Mouse (Mus musculus) liver, embryonic 16.5 days (tissue): Measurements from ENCODE around the gene Tmem79. TPM values are rescaled to one million over a fixed set of nuclear protein-coding genes. Genes with fewer than 3 reads are reported as not detected.
"Not testable (repeated sequence)": the region's sequence is repeated elsewhere in the genome, so short reads cannot be mapped to it uniquely, and the experiment has no call there.

Experiments used
- ATAC-seq: fragments of 200-750 bp; cut with Nextera tagmentation; 2 replicates; pipeline ENCODE4 v1.8.0; 2017; ENCODE audit warnings: low read depth, mild to moderate bottlenecking, moderate number of reproducible peaks, moderate library complexity
- H3K27ac ChIP-seq: fragments of 300-500 bp; sonication (generic); 2 replicates; pipeline ENCODE4 v1.5.1; 2014; ENCODE audit warnings: mild to moderate bottlenecking, low read length
- H3K27me3 ChIP-seq: fragments of 300-500 bp; sonication (generic); 2 replicates; pipeline ENCODE4 v1.6.1; 2014; ENCODE audit warnings: low read depth, low read length, mixed read lengths; ENCODE audit not compliant: control insufficient read depth, insufficient read depth
- H3K36me3 ChIP-seq: fragments of 300-500 bp; sonication (generic); 2 replicates; pipeline ENCODE4 v1.6.1; 2014; ENCODE audit warnings: mild to moderate bottlenecking; ENCODE audit not compliant: control insufficient read depth, insufficient read depth
- H3K4me1 ChIP-seq: fragments of 300-500 bp; sonication (generic); 2 replicates; pipeline ENCODE4 v1.6.1; 2014; ENCODE audit warnings: low read depth, low read length, mixed read lengths; ENCODE audit not compliant: control insufficient read depth
- H3K4me2 ChIP-seq: fragments of 300-500 bp; sonication (generic); 2 replicates; pipeline ENCODE4 v1.6.1; 2014; ENCODE audit warnings: low read depth, low read length, mixed read lengths
- H3K4me3 ChIP-seq: fragments of 300-500 bp; sonication (generic); 2 replicates; pipeline ENCODE4 v1.5.1; 2014; ENCODE audit warnings: low read depth, mild to moderate bottlenecking, low read length
- H3K9ac ChIP-seq: fragments of 300-500 bp; sonication (generic); 2 replicates; pipeline ENCODE4 v1.6.1; 2014; ENCODE audit warnings: low read depth, low read length
- H3K9me3 ChIP-seq: fragments of 300-500 bp; sonication (generic); replicated peaks from 2 replicates; pipeline ENCODE4 v1.6.1; 2016; ENCODE audit warnings: low read length; ENCODE audit not compliant: control insufficient read depth
- WGBS: fragments of 180-500 bp; shearing (Covaris S2); extraction: QIAGEN DNeasy Blood & Tissue Kit; methylation state at CpG from one replicate; pipeline ENCODE4 v1.1.7; 2014; ENCODE audit not compliant: insufficient replicate concordance; 5-methylcytosine and 5-hydroxymethylcytosine counted together
- polyA plus RNA-seq: library from polyadenylated mRNA; unstranded; fragments of >200 nt; fragmentation: Nextera tagmentation; extraction: Ambion mirVana; gene quantifications from 2 replicates; pipeline ENCODE4 v1.2.1, GENCODE M21; 2015

Gene Tmem79
- 1.0 and 1.4 TPM in 2 replicates for polyA plus RNA-seq

- peaks cover 45% of the 10 kb centered on the region for H3K4me1 ChIP-seq
These were observed at the start of gene Tmem79, which contains the start of gene Smg5 for GRCm38 (mm10) chr3:88336058-88337013. Gene Tmem79, minus strand, starts transcription at chr3:88336148. Gene Smg5, plus strand, starts transcription at chr3:88336260.

GRCm38 (mm10) chr3:88384364-88384763, 48.4 kb upstream of the Tmem79 start, which contains the start of gene Bglap:
Gene Bglap, minus strand, starts transcription at chr3:88384464.
- Histone ChIP-seq H3K9ac (no peak within 1 kb of the TSS), H3K27me3 (no peaks in the 10 kb centered on the region), H3K27ac (no peak within 1 kb of the TSS), H3K4me1 (no peaks in the 10 kb centered on the region; the same call in 1 of the 2 replicates), H3K9me3 (no peaks in the 10 kb centered on the region), H3K4me2 (no peak within 1 kb of the TSS), H3K4me3 (no peak within 1 kb of the TSS), H3K36me3 (no peaks in the 10 kb centered on the region)
- 62% methylated on average over 5 of the region's 5 CpGs for WGBS
- ATAC-seq: no peak

More at GRCm38 (mm10) chr3:88336058-88337013, at the start of gene Tmem79, which contains the start of gene Smg5:
- Histone ChIP-seq H3K9ac (peak within 1 kb of the TSS; percentile 93), H3K36me3 (no peaks in the 10 kb centered on the region), H3K27ac (peak within 1 kb of the TSS; percentile 89), H3K27me3 (no peaks in the 10 kb centered on the region), H3K9me3 (no peaks in the 10 kb centered on the region), H3K4me2 (peak within 1 kb of the TSS; percentile 86), H3K4me3 (peak within 1 kb of the TSS; percentile 87)
- ATAC-seq: peak; percentile 88
- under 1% methylated on average over 52 of the region's 66 CpGs for WGBS

GRCm38 (mm10) chr3:88382383-88382782, 46.4 kb upstream of the Tmem79 start:
- H3K4me3 ChIP-seq, H3K27ac ChIP-seq, H3K36me3 ChIP-seq, H3K9me3 ChIP-seq, H3K9ac ChIP-seq, H3K4me1 ChIP-seq, ATAC-seq, H3K4me2 ChIP-seq, H3K27me3 ChIP-seq: not testable (repeated sequence)
- 0% methylated on average over 1 of the region's 7 CpGs for WGBS

GRCm38 (mm10) chr3:88381389-88382315, 45.7 kb upstream of the Tmem79 start:
- H3K9me3 ChIP-seq, H3K9ac ChIP-seq, H3K4me1 ChIP-seq, H3K4me3 ChIP-seq, H3K27ac ChIP-seq, H3K36me3 ChIP-seq, H3K27me3 ChIP-seq: not testable (repeated sequence)
- 14% methylated on average over 20 of the region's 22 CpGs for WGBS
- H3K4me2 ChIP-seq: peak overlapping the region; percentile 18; the same call in 1 of the 2 replicates
- ATAC-seq: peak; percentile 82

GRCm38 (mm10) chr3:88378599-88378998, 42.7 kb upstream of the Tmem79 start, which contains the start of gene Bglap2:
Gene Bglap2, minus strand, starts transcription at chr3:88378699.
- 60% methylated on average over 5 of the region's 5 CpGs for WGBS
- H3K9ac ChIP-seq, H3K36me3 ChIP-seq, H3K4me2 ChIP-seq, H3K27ac ChIP-seq, H3K27me3 ChIP-seq, H3K4me3 ChIP-seq, H3K9me3 ChIP-seq, H3K4me1 ChIP-seq, ATAC-seq: not testable (repeated sequence)

- not testable (repeated sequence) for H3K4me2 ChIP-seq, H3K9me3 ChIP-seq, H3K27ac ChIP-seq, H3K27me3 ChIP-seq, H3K36me3 ChIP-seq, H3K9ac ChIP-seq, ATAC-seq, H3K4me3 ChIP-seq, H3K4me1 ChIP-seq
- 43% methylated on average over 5 of the region's 7 CpGs for WGBS
These were observed 40.7 kb upstream of the Tmem79 start for GRCm38 (mm10) chr3:88376644-88377043.

GRCm38 (mm10) chr3:88375750-88376626, 40.0 kb upstream of the Tmem79 start:
- not testable (repeated sequence) for H3K27me3 ChIP-seq, H3K4me3 ChIP-seq, H3K4me1 ChIP-seq, H3K9me3 ChIP-seq, H3K27ac ChIP-seq, H3K36me3 ChIP-seq, H3K9ac ChIP-seq
- H3K4me2 ChIP-seq: peak overlapping the region; percentile 35; the same call in 1 of the 2 replicates
- peak; percentile 82 for ATAC-seq
- WGBS: 10% methylated on average over 17 of the region's 19 CpGs

GRCm38 (mm10) chr3:88372643-88373042, 36.7 kb upstream of the Tmem79 start, which contains the start of gene Bglap3:
Gene Bglap3, minus strand, starts transcription at chr3:88372743.
- not testable (repeated sequence) for H3K9ac ChIP-seq, H3K36me3 ChIP-seq, H3K27me3 ChIP-seq, H3K9me3 ChIP-seq, H3K4me2 ChIP-seq, H3K4me1 ChIP-seq, H3K4me3 ChIP-seq, ATAC-seq, H3K27ac ChIP-seq
- WGBS: 76% methylated on average over 9 of the region's 9 CpGs
